Mouse (Mus musculus): ENCODE measurements around the gene Ccdc73. TPM values are rescaled to one million over a fixed set of nuclear protein-coding genes. Genes with fewer than 3 reads are reported as not detected.
"Not testable (repeated sequence)": the region's sequence is repeated elsewhere in the genome, so short reads cannot be mapped to it uniquely, and the experiment has no call there.

The Ccdc73 gene
- polyA plus RNA-seq, 1 experiment from 2014 or later, result 7.4 TPM

DNA sequence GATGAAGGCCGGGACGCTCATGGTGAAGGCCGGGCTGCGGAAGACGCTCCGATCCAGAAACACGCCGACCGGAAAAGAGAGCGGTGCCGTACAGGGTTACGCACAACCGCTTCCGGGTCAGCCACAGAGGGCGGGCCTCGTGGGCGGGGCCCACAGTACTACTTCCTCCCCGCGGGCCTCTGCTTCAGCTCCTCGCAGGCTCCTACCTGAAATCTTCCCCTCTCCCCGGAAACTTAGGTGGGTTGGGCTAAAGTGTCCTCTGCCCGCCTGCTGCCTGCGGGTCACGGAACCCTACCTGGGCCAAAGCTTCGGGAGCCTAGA is 149.3 kb downstream of the Ccdc73 start, which contains the start of gene Eif3m:
Gene Eif3m (minus strand): TSS at position 114 of the 321 bp plus-strand sequence.
- Histone ChIP-seq H3K4me2 (replicated peaks; ENCODE audit: low read depth, low read length) (peak within 1 kb of the TSS; percentile 83), H3K27ac (ENCODE audit: low read depth, low read length) (peak within 1 kb of the TSS; percentile 74), H3K4me1 (ENCODE audit: control insufficient read depth, insufficient read depth, low read length) (peaks cover 9% of the 10 kb centered on the region), H3K4me3 (ENCODE audit: low read length) (peak within 1 kb of the TSS; percentile 59), H3K9me3 (ENCODE audit: control insufficient read depth, low read length) (no peaks in the 10 kb centered on the region), H3K36me3 (ENCODE audit: control insufficient read depth, insufficient read depth, low read length) (peaks cover 20% of the 10 kb centered on the region), H3K9ac (ENCODE audit: low read depth, low read length) (peak within 1 kb of the TSS; percentile 87), H3K27me3 (ENCODE audit: control insufficient read depth, insufficient read depth, low read length) (no peaks in the 10 kb centered on the region)
- WGBS, result 0% methylated on average over 22 of the region's 25 CpGs
- ATAC-seq (ENCODE audit: low FRiP score, low TSS enrichment), result peak; percentile 99

DNA sequence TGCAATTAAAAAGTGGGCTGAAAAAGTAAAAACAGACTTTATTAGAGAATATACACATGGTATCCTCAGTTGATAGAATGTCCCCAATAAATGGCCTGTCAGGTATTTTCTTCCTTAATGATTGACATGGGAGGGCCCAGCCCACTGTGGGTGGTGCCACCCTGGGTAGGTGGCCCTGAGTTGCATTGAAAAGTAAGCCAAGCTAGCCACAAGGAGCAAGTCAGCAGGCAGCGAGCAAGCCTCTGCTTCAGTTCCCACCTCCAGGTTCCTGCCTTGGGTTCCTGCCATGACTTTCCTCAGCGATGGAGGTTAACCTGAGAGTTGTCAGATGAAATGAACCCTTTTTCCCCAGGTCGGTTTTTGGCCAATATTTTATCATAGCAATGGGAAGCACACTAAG is 150.2 kb downstream of the Ccdc73 start:
- no peak overlapping the region for H3K27ac ChIP-seq (ENCODE audit: low read depth, low read length)
- H3K4me2 ChIP-seq (replicated peaks; ENCODE audit: low read depth, low read length), result peak overlapping the region; percentile 83; the same call in 1 of the 2 replicates
- H3K4me3 ChIP-seq (ENCODE audit: low read length), result no peak overlapping the region
- WGBS, result 85% methylated on average over 3 of the region's 3 CpGs
- peaks cover 11% of the 10 kb centered on the region for H3K36me3 ChIP-seq (ENCODE audit: control insufficient read depth, insufficient read depth, low read length)
- peaks cover 10% of the 10 kb centered on the region for H3K4me1 ChIP-seq (ENCODE audit: control insufficient read depth, insufficient read depth, low read length)
- ATAC-seq (ENCODE audit: low FRiP score, low TSS enrichment), result no peak
- no peak overlapping the region for H3K9ac ChIP-seq (ENCODE audit: low read depth, low read length)
- H3K27me3 ChIP-seq (ENCODE audit: control insufficient read depth, insufficient read depth, low read length), result no peaks in the 10 kb centered on the region
- no peaks in the 10 kb centered on the region for H3K9me3 ChIP-seq (ENCODE audit: control insufficient read depth, low read length)

DNA sequence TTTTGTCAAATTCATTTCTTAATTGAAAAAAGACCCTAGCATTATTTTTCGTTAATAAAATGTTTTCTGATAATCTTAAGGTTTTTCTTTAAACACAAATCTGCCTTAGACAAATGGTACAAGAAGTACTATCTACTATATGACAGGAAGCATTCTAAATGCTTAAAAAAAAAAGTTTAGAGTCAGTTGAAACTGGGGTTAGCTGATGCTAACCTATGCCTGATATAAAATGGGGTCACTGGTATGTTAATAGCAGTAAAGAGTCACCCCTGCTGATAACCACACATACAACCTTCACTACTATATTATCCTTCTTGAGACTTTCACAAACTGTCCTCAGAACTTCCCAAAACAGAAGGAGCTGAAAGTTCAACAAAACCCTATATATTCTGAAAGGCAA is 151.9 kb downstream of the Ccdc73 start:
- 88% methylated on average over 1 of the region's 1 CpGs for WGBS
- H3K36me3 ChIP-seq (ENCODE audit: control insufficient read depth, insufficient read depth, low read length), result no peaks in the 10 kb centered on the region
- no peak overlapping the region for H3K27ac ChIP-seq (ENCODE audit: low read depth, low read length)
- no peak overlapping the region for H3K4me2 ChIP-seq (replicated peaks; ENCODE audit: low read depth, low read length)
- no peaks in the 10 kb centered on the region for H3K9me3 ChIP-seq (ENCODE audit: control insufficient read depth, low read length)
- no peak overlapping the region for H3K9ac ChIP-seq (ENCODE audit: low read depth, low read length)
- no peak overlapping the region for H3K4me3 ChIP-seq (ENCODE audit: low read length)
- no peaks in the 10 kb centered on the region for H3K27me3 ChIP-seq (ENCODE audit: control insufficient read depth, insufficient read depth, low read length)
- H3K4me1 ChIP-seq (ENCODE audit: control insufficient read depth, insufficient read depth, low read length), result peaks cover 23% of the 10 kb centered on the region
- no peak for ATAC-seq (ENCODE audit: low FRiP score, low TSS enrichment)

DNA sequence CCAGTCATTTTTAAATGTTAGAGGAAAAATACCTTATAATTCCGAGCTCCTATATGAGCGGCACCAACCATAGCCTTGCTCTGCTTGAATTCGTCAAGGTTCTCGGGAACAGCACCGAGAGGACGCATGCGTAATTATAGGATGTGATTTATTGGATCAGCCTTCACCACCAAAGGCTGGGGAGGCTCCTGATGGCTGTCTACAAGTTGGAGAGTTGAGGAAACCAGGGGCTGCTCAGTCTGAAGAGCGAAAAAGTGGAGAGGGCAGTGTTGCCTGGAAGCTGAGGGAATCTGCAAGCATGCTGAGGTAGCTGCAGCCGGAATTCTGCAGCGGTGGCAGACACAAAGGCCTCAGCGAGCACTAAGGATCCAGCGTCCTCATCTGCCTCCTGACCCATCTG is 153.7 kb downstream of the Ccdc73 start:
- WGBS, result 36% methylated on average over 12 of the region's 12 CpGs
- Histone ChIP-seq H3K27ac (ENCODE audit: low read depth, low read length) (peak overlapping the region; percentile 60; the same call in 1 of the 2 replicates), H3K4me3 (ENCODE audit: low read length) (no peak overlapping the region), H3K27me3 (ENCODE audit: control insufficient read depth, insufficient read depth, low read length) (no peaks in the 10 kb centered on the region), H3K36me3 (ENCODE audit: control insufficient read depth, insufficient read depth, low read length) (no peaks in the 10 kb centered on the region), H3K9ac (ENCODE audit: low read depth, low read length) (no peak overlapping the region; the same call in 1 of the 2 replicates), H3K9me3 (ENCODE audit: control insufficient read depth, low read length) (no peaks in the 10 kb centered on the region), H3K4me2 (replicated peaks; ENCODE audit: low read depth, low read length) (no peak overlapping the region), H3K4me1 (ENCODE audit: control insufficient read depth, insufficient read depth, low read length) (peaks cover 23% of the 10 kb centered on the region)
- no peak for ATAC-seq (ENCODE audit: low FRiP score, low TSS enrichment)

DNA sequence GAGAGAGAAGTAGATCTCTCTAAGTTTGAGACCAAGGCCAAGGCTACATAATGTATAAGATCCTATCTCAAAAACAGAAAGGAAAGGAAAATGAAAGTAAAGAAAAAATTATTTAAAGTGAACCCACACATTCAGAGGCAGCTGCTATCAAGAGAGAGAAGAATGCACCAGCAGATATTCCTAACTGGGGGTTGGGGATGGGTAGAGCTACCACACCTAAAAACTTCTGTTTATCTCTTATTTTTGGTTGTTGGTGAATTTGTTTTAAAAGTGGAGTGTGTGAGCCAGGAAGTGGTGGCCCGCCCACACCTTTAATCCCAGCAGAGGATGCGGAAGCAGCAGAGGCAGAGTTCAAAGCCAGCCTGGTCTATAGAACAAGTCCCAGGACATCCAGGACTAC is 154.2 kb downstream of the Ccdc73 start:
- ATAC-seq (ENCODE audit: low FRiP score, low TSS enrichment), result no peak
- Histone ChIP-seq H3K4me2 (replicated peaks; ENCODE audit: low read depth, low read length) (no peak overlapping the region), H3K9me3 (ENCODE audit: control insufficient read depth, low read length) (no peaks in the 10 kb centered on the region), H3K4me1 (ENCODE audit: control insufficient read depth, insufficient read depth, low read length) (peaks cover 29% of the 10 kb centered on the region), H3K4me3 (ENCODE audit: low read length) (no peak overlapping the region), H3K9ac (ENCODE audit: low read depth, low read length) (no peak overlapping the region), H3K27me3 (ENCODE audit: control insufficient read depth, insufficient read depth, low read length) (no peaks in the 10 kb centered on the region), H3K36me3 (ENCODE audit: control insufficient read depth, insufficient read depth, low read length) (no peaks in the 10 kb centered on the region), H3K27ac (ENCODE audit: low read depth, low read length) (peak overlapping the region; percentile 60; the same call in 1 of the 2 replicates)
- WGBS, result 90% methylated on average over 2 of the region's 2 CpGs

DNA sequence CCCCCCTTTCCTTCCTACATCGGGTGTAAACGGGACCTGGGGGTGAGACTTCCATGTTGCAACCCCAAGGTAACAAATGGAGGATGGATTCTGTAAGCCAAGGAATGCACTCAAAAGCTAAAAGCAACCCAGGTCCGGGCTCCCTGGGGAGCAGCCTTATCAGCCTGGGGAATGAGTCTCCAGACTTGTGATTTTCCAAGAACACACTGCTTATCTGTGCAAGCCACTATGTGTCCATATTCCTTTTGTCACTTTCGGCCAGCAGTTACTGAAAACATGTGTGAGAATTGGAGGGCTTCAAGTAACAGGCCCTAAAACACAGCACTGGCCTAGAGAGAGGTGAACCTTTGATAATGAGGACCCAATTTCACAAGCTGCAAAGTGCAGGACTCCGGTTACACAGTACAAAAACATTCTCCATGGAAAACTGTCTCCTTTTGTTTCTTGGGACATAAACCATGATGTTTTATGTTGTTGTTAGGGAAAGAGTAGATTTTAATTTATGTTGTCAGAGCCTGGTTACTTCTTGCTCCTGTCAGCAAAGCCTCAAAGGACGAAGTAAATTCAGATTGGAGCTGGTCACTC is 155.5 kb downstream of the Ccdc73 start:
- peaks cover 37% of the 10 kb centered on the region for H3K4me1 ChIP-seq (ENCODE audit: control insufficient read depth, insufficient read depth, low read length)
- peak; percentile 74 for ATAC-seq (ENCODE audit: low FRiP score, low TSS enrichment)
- 16% methylated on average over 6 of the region's 6 CpGs for WGBS

DNA sequence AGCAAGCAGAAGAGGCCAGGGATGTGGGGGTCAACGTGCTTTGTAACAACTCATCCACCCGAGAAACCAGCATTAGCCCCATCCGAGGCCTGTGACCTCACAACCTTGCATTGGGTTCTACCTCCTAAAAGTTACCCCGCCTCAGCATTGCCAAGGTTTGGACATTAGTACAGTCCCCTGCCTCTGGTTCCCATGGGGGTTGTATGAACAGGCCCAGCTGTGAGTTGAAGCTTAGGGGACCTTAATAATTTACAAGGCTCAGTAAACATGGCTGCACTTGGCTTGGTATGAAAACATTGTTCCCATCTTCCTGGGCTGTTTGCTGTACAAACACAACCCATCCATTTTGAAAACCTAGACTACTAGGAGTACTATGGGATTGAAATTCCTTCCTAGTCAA is 156.2 kb downstream of the Ccdc73 start:
- Histone ChIP-seq H3K4me2 (replicated peaks; ENCODE audit: low read depth, low read length) (no peak overlapping the region), H3K27ac (ENCODE audit: low read depth, low read length) (peak overlapping the region; percentile 75), H3K27me3 (ENCODE audit: control insufficient read depth, insufficient read depth, low read length) (no peaks in the 10 kb centered on the region), H3K9me3 (ENCODE audit: control insufficient read depth, low read length) (no peaks in the 10 kb centered on the region), H3K9ac (ENCODE audit: low read depth, low read length) (no peak overlapping the region), H3K36me3 (ENCODE audit: control insufficient read depth, insufficient read depth, low read length) (no peaks in the 10 kb centered on the region), H3K4me3 (ENCODE audit: low read length) (no peak overlapping the region), H3K4me1 (ENCODE audit: control insufficient read depth, insufficient read depth, low read length) (peaks cover 37% of the 10 kb centered on the region)
- peak; percentile 63 for ATAC-seq (ENCODE audit: low FRiP score, low TSS enrichment)
- 15% methylated on average over 4 of the region's 4 CpGs for WGBS

More for the DNA sequence above, 155.5 kb downstream of the Ccdc73 start:
- H3K27ac ChIP-seq (ENCODE audit: low read depth, low read length), result peak overlapping the region; percentile 75
- H3K9ac ChIP-seq (ENCODE audit: low read depth, low read length), result no peak overlapping the region
- no peaks in the 10 kb centered on the region for H3K9me3 ChIP-seq (ENCODE audit: control insufficient read depth, low read length)
- no peak overlapping the region for H3K4me3 ChIP-seq (ENCODE audit: low read length)
- no peaks in the 10 kb centered on the region for H3K27me3 ChIP-seq (ENCODE audit: control insufficient read depth, insufficient read depth, low read length)
- H3K36me3 ChIP-seq (ENCODE audit: control insufficient read depth, insufficient read depth, low read length), result no peaks in the 10 kb centered on the region
- no peak overlapping the region for H3K4me2 ChIP-seq (replicated peaks; ENCODE audit: low read depth, low read length)

DNA sequence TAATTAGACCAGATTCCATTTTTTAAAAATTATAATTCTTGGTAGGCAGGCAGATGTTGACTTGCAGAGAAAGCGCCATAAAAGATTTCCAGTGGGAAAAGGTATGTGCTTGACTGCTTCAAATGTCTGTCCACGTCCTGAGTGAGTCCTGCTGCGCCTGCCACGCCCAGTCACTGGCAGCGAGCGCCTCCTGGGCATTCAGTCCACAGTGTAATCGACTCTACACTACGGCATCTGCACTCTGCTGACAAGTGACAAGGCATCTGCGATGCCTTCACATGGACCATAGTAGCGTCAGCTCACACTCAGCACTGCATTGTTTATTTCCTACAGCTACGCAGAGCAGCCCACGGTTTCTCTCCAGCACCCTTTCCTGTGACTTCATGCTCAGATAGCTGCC is 158.0 kb downstream of the Ccdc73 start:
- not testable (repeated sequence) for H3K36me3 ChIP-seq (ENCODE audit: control insufficient read depth, insufficient read depth, low read length); H3K9me3 ChIP-seq (ENCODE audit: control insufficient read depth, low read length); H3K4me3 ChIP-seq (ENCODE audit: low read length); H3K4me2 ChIP-seq (replicated peaks; ENCODE audit: low read depth, low read length); H3K27me3 ChIP-seq (ENCODE audit: control insufficient read depth, insufficient read depth, low read length); H3K9ac ChIP-seq (ENCODE audit: low read depth, low read length); H3K27ac ChIP-seq (ENCODE audit: low read depth, low read length); ATAC-seq (ENCODE audit: low FRiP score, low TSS enrichment)
- WGBS, result 77% methylated on average over 12 of the region's 12 CpGs
- H3K4me1 ChIP-seq (ENCODE audit: control insufficient read depth, insufficient read depth, low read length), result peaks cover 37% of the 10 kb centered on the region

DNA sequence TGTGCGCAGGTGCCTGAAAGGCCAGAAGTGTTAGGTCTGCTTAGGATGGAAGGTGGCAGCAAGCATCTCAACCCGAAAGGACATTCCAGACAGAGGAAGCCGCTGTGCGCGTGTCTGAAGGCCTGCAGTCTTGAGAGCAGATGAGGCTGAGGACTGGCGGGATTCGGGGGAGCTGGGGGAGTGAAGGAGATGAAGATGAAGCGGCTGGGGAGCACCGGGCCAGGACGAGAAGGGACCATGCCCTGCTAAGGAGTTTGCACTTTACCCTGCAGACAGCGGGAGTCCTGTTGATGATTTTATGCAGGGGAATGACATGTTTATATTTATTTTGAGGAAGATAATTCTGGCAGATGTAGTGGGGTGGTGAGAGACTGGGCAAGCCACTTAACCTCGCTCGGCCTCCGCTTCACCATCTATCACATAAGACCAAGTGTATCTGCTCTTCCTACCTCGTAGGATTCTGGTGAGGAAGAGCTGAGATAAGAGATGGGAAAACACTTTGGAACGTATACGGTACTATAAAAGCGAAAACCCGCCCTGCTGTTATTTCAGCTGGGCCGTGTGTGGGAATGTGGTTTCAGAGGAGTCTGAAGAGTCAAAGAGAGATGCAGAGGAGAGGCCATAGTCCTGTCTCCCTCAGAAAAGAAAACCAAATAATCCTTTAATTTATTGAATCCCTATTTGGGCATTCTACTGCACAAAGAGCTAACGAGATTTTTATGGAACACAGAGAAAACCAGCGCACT is 159.5 kb downstream of the Ccdc73 start:
- Histone ChIP-seq H3K4me3 (ENCODE audit: low read length) (no peak overlapping the region), H3K27ac (ENCODE audit: low read depth, low read length) (peak overlapping the region; percentile 80), H3K9me3 (ENCODE audit: control insufficient read depth, low read length) (no peaks in the 10 kb centered on the region), H3K4me1 (ENCODE audit: control insufficient read depth, insufficient read depth, low read length) (peaks cover 30% of the 10 kb centered on the region), H3K4me2 (replicated peaks; ENCODE audit: low read depth, low read length) (no peak overlapping the region; the same call in 1 of the 2 replicates), H3K27me3 (ENCODE audit: control insufficient read depth, insufficient read depth, low read length) (no peaks in the 10 kb centered on the region), H3K9ac (ENCODE audit: low read depth, low read length) (no peak overlapping the region), H3K36me3 (ENCODE audit: control insufficient read depth, insufficient read depth, low read length) (no peaks in the 10 kb centered on the region)
- WGBS, result 25% methylated on average over 22 of the region's 22 CpGs
- peak; percentile 64 for ATAC-seq (ENCODE audit: low FRiP score, low TSS enrichment)

All from kidney, embryonic 14.5 days (tissue).